Mouse (Mus musculus): ENCODE results near the gene Adamts9.

DNA sequence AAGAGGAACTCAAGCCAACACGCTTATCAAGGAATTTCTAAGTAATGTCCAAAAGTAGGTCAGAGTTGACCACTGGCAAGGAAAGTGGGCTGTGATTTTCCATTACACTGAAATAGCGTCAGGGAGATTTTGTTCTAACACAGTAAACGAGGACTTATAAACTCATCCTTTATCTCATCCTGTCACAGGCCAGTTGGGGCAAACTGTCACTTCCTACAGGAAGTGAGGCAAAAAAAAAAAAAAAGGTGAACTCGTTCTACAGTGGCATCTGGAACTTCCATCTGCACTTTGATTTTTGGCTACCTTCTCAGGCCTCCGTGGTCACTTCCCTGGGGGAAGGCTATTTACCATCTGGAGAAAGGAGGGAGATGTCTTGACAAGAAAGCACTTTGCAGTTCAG is 68.4 kb downstream of the Adamts9 start:
- TF ChIP-seq CTCF (IDR thresholded peaks at IDR 0.05; ENCODE audit: low read depth, low read length) (no peak), TAL1 (conservative IDR thresholded peaks at IDR 0.05; ENCODE audit: low read depth, low read length) (no peak), GATA1 (IDR thresholded peaks at IDR 0.05; ENCODE audit: borderline replicate concordance, low read length) (no peak), POLR2AphosphoS5 (IDR thresholded peaks at IDR 0.05; ENCODE audit: insufficient replicate concordance, low read depth, low read length) (no peak), GATA2 (IDR thresholded peaks at IDR 0.05; ENCODE audit: borderline replicate concordance, low read depth, low read length) (no peak)
